Mouse (Mus musculus) inflammation-experienced regulatory T-cells (primary cell): ENCODE data around the gene Prpf38a. TPM values are rescaled to one million over a fixed set of nuclear protein-coding genes. Genes with fewer than 3 reads are reported as not detected.

Source experiments
- polyA plus RNA-seq, 2 experiments: library from polyadenylated mRNA; unstranded; fragments of 100-300 nt; shearing (Covaris generic); gene quantifications; one replicate each; pipeline ENCODE4 v1.2.1; 2017

Gene Prpf38a
- 10 to 100 TPM; 50.0 to 52.5 TPM for polyA plus RNA-seq

DNA sequence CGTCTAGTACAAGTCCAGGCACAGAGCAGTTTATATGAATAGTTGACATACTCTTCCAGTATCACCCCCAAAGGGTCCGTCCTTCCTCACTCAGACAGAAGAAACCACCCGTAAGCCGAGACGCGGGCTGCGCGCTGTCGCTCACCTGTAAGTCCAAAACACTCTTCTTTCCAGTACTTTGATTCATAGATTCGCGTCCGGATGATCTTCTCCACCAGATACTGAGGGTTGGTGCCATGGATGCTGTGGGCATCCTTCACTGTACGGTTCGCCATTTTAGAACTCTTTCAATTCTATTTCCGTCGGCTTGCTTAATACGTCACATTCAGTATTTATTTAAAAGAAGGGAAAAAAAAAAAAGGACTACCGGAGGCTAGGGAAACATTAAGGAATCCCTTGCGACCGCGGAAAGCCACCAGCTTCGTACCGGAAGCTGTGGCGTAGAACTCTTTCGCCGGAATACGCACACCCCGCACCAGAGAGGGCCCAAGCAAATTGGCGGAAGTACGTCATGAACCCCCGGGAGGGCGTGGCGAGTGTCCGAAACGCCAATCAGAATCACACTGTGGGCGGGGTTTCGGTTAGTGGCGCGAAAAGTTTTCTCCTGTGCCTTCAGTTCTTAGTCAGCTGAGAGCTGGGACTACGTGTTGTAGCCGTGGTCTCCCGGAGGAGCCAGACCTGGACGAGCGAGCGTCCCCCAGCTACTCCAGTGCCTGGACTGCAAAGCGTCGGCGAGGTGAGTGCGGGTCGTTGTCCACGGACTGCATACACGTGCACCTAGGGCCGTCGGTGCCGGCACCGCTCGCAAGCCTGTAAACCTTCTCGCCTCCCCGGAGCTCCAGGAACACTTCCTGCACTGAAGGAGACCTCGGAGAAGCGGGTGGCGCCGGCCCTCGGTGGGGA lies at the start of gene Prpf38a, which contains the start of gene Orc1:
Prpf38a (minus strand) TSS at position 497 of the 903 bp plus-strand sequence.
Orc1 (plus strand) TSS at position 584 of the 903 bp plus-strand sequence.

DNA sequence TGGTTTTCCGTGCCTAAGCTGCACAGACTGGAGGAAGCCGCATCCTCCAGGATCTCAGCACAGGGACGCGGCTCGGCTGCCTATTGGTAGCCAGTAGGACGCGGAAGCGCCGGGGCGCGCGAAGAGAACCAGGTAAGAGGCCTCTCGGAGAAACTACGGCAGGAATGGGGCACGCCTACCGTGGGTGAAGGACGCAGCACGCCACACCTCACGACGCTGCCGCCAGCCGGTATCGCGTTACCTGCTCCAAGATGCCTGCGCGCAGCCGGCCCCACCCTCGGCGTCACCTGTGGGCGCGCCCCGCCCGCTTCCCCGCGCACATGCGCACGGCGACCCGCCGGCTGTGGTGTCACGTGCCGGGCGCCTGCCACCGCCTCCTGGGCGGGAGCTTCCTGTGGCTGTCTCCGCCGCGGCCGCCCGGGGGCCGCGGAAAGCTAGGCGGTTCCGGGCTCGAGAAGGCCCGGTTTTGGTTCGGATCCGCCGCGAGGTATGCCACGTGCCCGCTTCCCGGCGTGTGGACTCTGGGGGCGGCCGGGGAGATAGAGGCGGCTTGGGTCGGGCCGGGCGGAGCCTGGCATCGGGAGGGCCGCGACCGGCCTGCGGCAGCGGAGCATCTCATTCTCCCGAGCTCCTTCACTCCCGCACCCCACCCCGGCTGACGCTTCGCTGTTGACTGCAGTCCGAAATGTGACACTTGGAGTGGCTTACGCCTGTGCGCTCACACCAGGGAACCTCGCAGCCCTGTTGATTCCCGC lies 40.6 kb upstream of the Prpf38a start, which contains the start of gene Cc2d1b:
Cc2d1b (plus strand) TSS at position 354 of the 755 bp plus-strand sequence.

Other genes starting within 250 kb of the Prpf38a start
- 1 to 10 TPM in 1 of 2 experiments, not detected in 1; 1.8 TPM for gene Shisal2a, start 196.0 kb downstream of the Prpf38a start, polyA plus RNA-seq
- 1 to 10 TPM; 2.7 to 3.4 TPM for gene Gpx7, start 172.4 kb downstream of the Prpf38a start, polyA plus RNA-seq
- 10 to 100 TPM; 62.1 to 97.6 TPM for gene Tut4, start 119.9 kb downstream of the Prpf38a start, polyA plus RNA-seq
- gene Orc1, start 87 bp upstream of the Prpf38a start, polyA plus RNA-seq, result 1 to 10 TPM; 1.3 to 1.5 TPM
- 10 to 100 TPM; 91.8 to 98.0 TPM for gene Cc2d1b, start 40.6 kb upstream of the Prpf38a start, polyA plus RNA-seq
- gene 3110021N24Rik, start 140.3 kb upstream of the Prpf38a start, polyA plus RNA-seq, result under 1 TPM in 1 of 2 experiments, not detected in 1; 0.64 TPM
- under 1 TPM; 0.37 to 0.61 TPM for gene Zfyve9, start 201.5 kb upstream of the Prpf38a start, polyA plus RNA-seq